Comparison of ENCODE assay signal across 8 mouse cellular contexts in genomic region chr13:111894804-111895478, GRCm38 (mm10).
DNase-seq lines count a peak whose midpoint lies in the region; ATAC-seq and TF ChIP-seq lines count a peak whose summit lies in the region.

No protein-coding gene starts in this region.

- intact Hi-C loops in heart, postnatal 36 days (cut with DNase I) = no loop called here
- intact Hi-C loops in left cerebral cortex, postnatal 25 days (cut with DNase I) = no loop called here

- TF ChIP-seq POLR2A in liver, adult 2 months (IDR thresholded peaks at IDR 0.05; ENCODE audit: extremely low read depth, insufficient read depth, low read length) = no peak

- no peak overlapping the region for H3K9ac ChIP-seq in liver, adult 2 months (ENCODE audit: low read depth, low read length)
- no peak overlapping the region for H3K9ac ChIP-seq in midbrain, postnatal 0 days (replicated peaks; ENCODE audit: low read length, poor library complexity, severe bottlenecking)

- no peak overlapping the region for H3K4me2 ChIP-seq in midbrain, postnatal 0 days (ENCODE audit: low read depth, low read length, poor library complexity, severe bottlenecking)

- 39% methylated on average over 15 of the region's 15 CpGs for WGBS in liver, adult 2 months
- WGBS in midbrain, postnatal 0 days = 74% methylated on average over 15 of the region's 15 CpGs

- peak; percentile 32 for DNase-seq in CD4-positive, CD25-positive, alpha-beta regulatory T cell, adult 2 months (ENCODE audit: low read depth, low spot score)
- DNase-seq in R1 (ENCODE audit: low read depth, low spot score) = peak; percentile 69
- peak; percentile 41 to 54 for DNase-seq in heart, postnatal 36 days
- DNase-seq in liver, adult 2 months (ENCODE audit: extremely low read depth, low read depth, low spot score) = peak; percentile 93
- DNase-seq in spleen, postnatal 4 days (ENCODE audit: low spot score in 2 of 2) = peak; percentile 72 to 83
- no peak for DNase-seq in left cerebral cortex, postnatal 25 days (ENCODE audit: low spot score in 2 of 2)
- DNase-seq in midbrain, postnatal 0 days (ENCODE audit: low spot score) = no peak

- ATAC-seq in CD4-positive, CD25-positive, alpha-beta regulatory T cell, adult 4 months = no peak
- no peak for ATAC-seq in midbrain, postnatal 0 days (ENCODE audit: low FRiP score)

- no peak overlapping the region for H3K27ac ChIP-seq in liver, adult 2 months (replicated peaks; ENCODE audit: insufficient read depth, low read depth, low read length)
- H3K27ac ChIP-seq in midbrain, postnatal 0 days (ENCODE audit: low read depth, low read length) = no peak overlapping the region

- no peaks in the 10 kb centered on the region for H3K9me3 ChIP-seq in midbrain, postnatal 0 days (ENCODE audit: low read length)

- no peaks in the 10 kb centered on the region for H3K79me2 ChIP-seq in liver, adult 2 months (ENCODE audit: control insufficient read depth, insufficient read depth, low read length)

- H3K36me3 ChIP-seq in liver, adult 2 months (ENCODE audit: control insufficient read depth, insufficient read depth, low read length) = no peaks in the 10 kb centered on the region
- no peaks in the 10 kb centered on the region for H3K36me3 ChIP-seq in midbrain, postnatal 0 days (ENCODE audit: insufficient read depth, low read length)

- TF ChIP-seq CTCF in liver, adult 2 months (IDR thresholded peaks at IDR 0.05; ENCODE audit: low read depth, low read length) = no peak
- TF ChIP-seq CTCF in midbrain, postnatal 0 days (IDR thresholded peaks at IDR 0.05) = no peak

- H3K27me3 ChIP-seq in liver, adult 2 months (ENCODE audit: control insufficient read depth, insufficient read depth, low read length) = no peaks in the 10 kb centered on the region
- no peaks in the 10 kb centered on the region for H3K27me3 ChIP-seq in midbrain, postnatal 0 days (ENCODE audit: insufficient read depth, low read length)

- no peak overlapping the region for H3K4me3 ChIP-seq in liver, adult 2 months (ENCODE audit: insufficient read depth, low read depth, low read length)
- H3K4me3 ChIP-seq in midbrain, postnatal 0 days (ENCODE audit: low read depth, low read length) = no peak overlapping the region

- H3K4me1 ChIP-seq in liver, adult 2 months (ENCODE audit: control insufficient read depth, insufficient read depth, low read length) = no peaks in the 10 kb centered on the region
- 0 out of 2 replicates have a peak, but pooled peaks cover 2% of the 10 kb centered on the region for H3K4me1 ChIP-seq in midbrain, postnatal 0 days (ENCODE audit: insufficient read depth, low read length)

Comparison
In these comparisons a context has a peak if more than half of its experiments do, and no peak if none do; other contexts are left out.
1. DNase-seq: peak in CD4-positive, CD25-positive, alpha-beta regulatory T cell, adult 2 months (single experiment), R1 (single experiment), heart, postnatal 36 days (2 of 2), liver, adult 2 months (single experiment) and spleen, postnatal 4 days (2 of 2); none in left cerebral cortex, postnatal 25 days (0 of 2) and midbrain, postnatal 0 days (single experiment).